Mouse (Mus musculus) adrenal gland, adult (tissue): Measurements from ENCODE around the gene Phf20.

ENCODE experiments used
- DNase-seq, 2 experiments: peaks; one replicate each; pipeline ENCODE4 v3.0.0; 2022 to 2023; ENCODE audit warnings: low spot score in 1 of 2; ENCODE audit not compliant: inconsistent age in 2 of 2

Gene Phf20

GRCm38 (mm10) chr2:156260968-156261367 is 64.7 kb downstream of the Phf20 start:
- peak in 1 of 2 experiments; percentile 56 for DNase-seq

- no peak for DNase-seq
Measured at GRCm38 (mm10) chr2:156263204-156263893, 67.1 kb downstream of the Phf20 start.

- DNase-seq = no peak
Measured at GRCm38 (mm10) chr2:156267636-156268035, 71.4 kb downstream of the Phf20 start.

DNA sequence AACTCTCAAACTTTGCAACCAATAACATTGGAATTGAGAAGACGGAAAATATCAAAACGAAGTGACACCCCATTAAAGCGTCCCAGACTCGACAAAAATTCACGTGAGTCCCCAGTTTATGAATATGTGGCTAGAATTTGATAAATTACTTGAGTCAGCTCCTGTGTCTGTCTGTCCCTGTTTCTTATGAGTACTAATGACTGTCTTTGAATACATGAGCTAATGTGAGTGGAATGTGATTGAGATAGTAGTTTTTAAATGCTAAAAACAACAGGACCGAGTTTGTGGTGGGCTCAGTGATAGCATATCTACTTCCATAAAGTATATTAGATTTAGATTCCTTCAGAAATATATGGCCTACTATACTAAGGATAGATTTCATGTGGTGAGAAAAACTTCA is 76.3 kb downstream of the Phf20 start:
- no peak for DNase-seq

DNA sequence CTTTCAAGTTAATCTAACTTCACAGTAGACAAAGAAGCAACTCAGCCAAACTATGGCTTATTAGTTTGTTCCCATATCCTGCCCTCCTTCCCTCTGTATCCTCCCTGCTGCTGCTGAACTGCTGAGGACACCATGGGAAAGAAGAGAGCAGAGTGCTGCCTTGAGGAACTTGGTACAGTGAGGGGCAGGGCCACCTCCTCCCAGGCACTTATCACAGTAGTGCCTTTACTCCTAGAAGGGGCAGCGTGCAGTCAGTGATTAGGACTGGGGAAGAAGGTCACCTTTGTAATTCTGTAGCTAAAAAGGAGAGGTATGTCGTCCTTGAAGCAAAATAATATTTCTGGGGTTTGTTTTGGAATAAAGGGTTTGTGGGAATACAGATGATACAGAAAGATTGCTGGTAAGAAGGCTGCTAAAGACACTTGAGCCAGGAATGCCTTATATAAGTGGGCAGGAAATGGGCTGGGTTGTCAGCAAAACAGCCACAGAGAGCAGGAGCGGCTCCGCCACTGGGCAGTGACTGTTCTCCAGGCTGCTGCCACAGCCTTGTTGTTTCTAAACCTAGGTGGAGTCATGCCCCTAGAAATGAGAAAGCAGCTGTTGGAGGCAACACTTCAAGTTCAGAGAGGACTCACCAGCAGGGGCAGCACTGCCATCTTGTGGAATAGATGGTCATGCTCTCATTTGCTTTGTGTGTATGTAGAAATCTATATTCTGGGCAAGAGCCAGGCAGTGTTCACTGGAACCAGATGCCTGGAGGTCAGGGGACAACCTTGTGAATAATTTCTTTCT is 82.2 kb downstream of the Phf20 start:
- peak; percentile 84 to 95 for DNase-seq

GRCm38 (mm10) chr2:156281227-156281626 is 85.0 kb downstream of the Phf20 start:
- DNase-seq = no peak

GRCm38 (mm10) chr2:156285161-156285560 is 88.9 kb downstream of the Phf20 start:
- DNase-seq = no peak

GRCm38 (mm10) chr2:156286733-156287132 is 90.5 kb downstream of the Phf20 start:
- no peak for DNase-seq

DNA sequence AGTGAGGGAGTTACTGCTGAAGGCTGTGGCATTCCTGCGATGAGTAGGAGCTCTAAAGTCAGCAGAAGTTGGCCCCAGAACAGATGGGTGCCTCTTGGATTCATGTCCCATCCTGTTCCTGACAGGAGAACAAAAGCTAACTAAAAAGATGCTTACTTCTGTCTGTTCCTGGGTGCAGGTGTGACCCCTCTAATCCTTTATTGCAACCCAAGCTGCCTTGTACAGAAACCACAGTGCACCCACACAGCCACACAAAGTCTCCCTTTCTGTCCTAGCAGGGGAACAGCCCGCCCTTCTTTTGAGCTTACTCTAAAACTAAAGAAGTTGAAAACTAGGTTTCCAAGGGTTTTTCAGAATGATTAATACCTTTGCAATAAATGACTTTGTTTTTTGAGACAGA is 92.0 kb downstream of the Phf20 start:
- DNase-seq = no peak

GRCm38 (mm10) chr2:156289552-156290160 is 93.4 kb downstream of the Phf20 start:
- peak; percentile 41 to 74 for DNase-seq

DNA sequence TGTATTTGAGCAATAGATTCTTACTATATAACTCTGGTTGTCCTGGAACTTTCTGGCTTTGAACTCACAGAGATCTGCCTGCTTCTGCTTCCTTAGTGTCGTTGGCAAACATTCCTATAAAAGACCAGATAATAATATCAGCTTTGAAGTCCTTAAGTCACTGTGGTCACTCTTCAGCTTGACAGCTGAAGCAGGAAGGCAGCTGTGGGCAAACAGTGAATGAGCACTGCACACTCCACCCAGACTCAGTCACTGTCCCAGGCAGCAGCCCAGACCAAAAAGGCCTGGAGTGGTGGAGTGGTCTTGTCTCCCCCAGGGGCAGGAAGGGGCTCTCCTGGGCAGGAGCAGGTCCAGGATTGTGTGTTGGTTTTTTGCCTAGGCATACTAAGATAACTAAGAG is 95.7 kb downstream of the Phf20 start:
- DNase-seq = no peak

DNA sequence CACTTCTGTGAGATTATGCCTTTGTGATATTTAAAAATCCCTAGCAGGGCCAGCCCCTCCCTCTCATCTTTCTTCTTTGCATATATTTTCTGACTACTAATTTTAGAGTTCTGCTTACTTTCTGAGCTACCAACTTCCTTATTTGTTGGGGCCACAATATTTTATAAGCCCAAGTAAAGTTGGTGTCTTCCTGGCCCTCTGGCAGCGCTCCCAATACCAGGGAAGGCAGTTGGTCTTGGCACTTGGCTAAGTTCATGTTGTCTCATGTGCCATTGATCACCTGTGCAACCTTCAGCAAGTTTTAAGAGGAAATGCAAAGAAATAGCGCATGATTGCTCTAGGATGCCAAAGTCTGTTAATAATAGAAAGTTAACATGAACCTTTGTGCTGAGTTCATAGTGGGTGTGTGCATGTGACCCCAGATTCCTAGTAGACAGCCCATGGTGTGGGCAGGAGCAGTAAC is 99.4 kb downstream of the Phf20 start:
- DNase-seq = no peak

GRCm38 (mm10) chr2:156296190-156296589 is 99.9 kb downstream of the Phf20 start:
- DNase-seq = no peak

- DNase-seq = no peak
Measured at GRCm38 (mm10) chr2:156297653-156298052, 101.4 kb downstream of the Phf20 start.

- no peak for DNase-seq
Measured at GRCm38 (mm10) chr2:156298458-156298857, 102.2 kb downstream of the Phf20 start.

- DNase-seq = no peak
Measured at GRCm38 (mm10) chr2:156302063-156302462, 105.8 kb downstream of the Phf20 start.

DNA sequence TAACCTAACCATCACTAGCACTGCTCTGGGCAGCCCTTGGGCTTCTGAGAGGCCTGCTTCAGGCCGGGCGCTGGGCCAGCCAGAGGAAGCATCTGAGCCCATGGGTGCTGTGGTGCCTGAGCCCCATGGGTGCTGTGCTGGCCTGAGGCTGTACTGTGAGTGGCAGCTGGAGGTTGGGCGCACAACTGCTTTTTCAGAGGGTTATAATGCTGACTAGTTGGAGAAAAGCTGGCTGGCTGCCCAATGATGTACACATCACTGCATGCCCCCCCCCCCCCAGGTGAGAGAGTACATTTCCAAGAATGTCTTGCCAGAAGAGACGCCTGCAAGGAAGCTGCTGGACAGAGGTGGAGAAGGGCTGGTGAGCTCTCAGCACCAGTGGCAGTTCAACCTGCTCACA is 108.1 kb downstream of the Phf20 start:
- no peak for DNase-seq

DNA sequence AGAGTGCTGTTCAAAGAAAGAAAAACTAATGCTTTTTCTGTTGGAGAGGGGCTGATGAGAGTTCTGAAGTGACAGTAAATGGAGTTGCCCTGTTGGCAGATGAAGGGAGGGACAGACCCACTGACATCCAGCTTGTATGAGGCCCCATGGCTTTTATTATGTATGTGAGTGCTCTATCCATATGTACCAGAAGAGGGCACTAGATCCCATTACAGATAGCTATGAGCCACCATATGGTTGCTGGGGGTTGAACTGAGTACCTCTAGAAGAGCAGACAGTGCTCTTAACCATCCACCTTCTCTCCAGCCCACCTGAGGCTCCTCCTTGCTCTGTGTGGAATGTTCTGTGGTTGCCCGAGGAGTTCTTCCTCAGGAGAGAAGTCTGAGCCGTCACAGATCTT is 109.6 kb downstream of the Phf20 start:
- DNase-seq = peak in 1 of 2 experiments; percentile 45

DNA sequence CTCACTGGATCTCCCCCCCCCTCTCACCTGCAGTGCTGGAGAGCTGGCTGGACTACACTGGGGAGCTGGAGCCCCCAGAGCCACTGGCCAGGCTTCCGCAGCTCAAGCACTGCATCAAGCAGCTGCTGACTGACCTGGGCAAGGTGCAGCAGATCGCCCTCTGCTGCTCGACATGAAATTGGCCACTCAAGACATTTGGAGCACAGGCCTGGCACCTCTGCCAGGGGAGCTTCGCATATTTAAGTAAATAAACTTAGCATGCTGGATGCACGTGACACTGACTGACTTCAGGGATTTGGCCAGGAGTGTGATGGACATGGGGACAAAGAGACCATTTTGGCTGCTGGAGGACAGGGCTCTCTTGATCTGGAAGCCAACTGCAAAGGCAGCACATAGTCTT is 111.0 kb downstream of the Phf20 start:
- peak; percentile 25 to 53 for DNase-seq

- DNase-seq = no peak
Measured at GRCm38 (mm10) chr2:156309948-156310347, 113.7 kb downstream of the Phf20 start.

GRCm38 (mm10) chr2:156310455-156310854 is 114.2 kb downstream of the Phf20 start:
- no peak for DNase-seq

- no peak for DNase-seq
Measured at GRCm38 (mm10) chr2:156310945-156311344, 114.7 kb downstream of the Phf20 start.
